Mouse (Mus musculus) G1E (cell line): ENCODE data around the gene Nfkbib. TPM values are rescaled to one million over a fixed set of nuclear protein-coding genes. Genes with fewer than 3 reads are reported as not detected.

Source experiments
- ATAC-seq: 2 replicates; pipeline ENCODE4 v1.8.0; 2016; ENCODE audit warnings: mild to moderate bottlenecking; ENCODE audit not compliant: insufficient number of reproducible peaks, poor library complexity, low FRiP score, severe bottlenecking; ENCODE audit errors: extremely low read depth
- DNase-seq: peaks from one replicate; pipeline ENCODE4 v3.0.0; 2012; ENCODE audit warnings: low spot score
- H3K27me3 ChIP-seq: 2 replicates; pipeline ENCODE4 v1.6.1; 2012; ENCODE audit warnings: mild to moderate bottlenecking, low read length, inconsistent platforms; ENCODE audit not compliant: insufficient read depth
- H3K36me3 ChIP-seq: replicated peaks from 2 replicates; pipeline ENCODE3; 2012; ENCODE audit warnings: mild to moderate bottlenecking, inconsistent platforms
- H3K4me1 ChIP-seq: 2 replicates; pipeline ENCODE4 v1.6.1; 2012; ENCODE audit warnings: low read depth, low read length, inconsistent platforms, mixed read lengths; ENCODE audit not compliant: insufficient read depth
- H3K4me3 ChIP-seq: 2 replicates; pipeline ENCODE4 v1.5.1; 2012; ENCODE audit warnings: low read depth, mild to moderate bottlenecking, inconsistent platforms, low read length, moderate library complexity, mixed read lengths
- H3K9me3 ChIP-seq: replicated peaks from 2 replicates; pipeline ENCODE4 v1.6.1; 2012; ENCODE audit warnings: inconsistent platforms
- CTCF ChIP-seq: IDR thresholded peaks from 2 replicates; pipeline ENCODE4 v1.5.1; 2012; ENCODE audit warnings: low read depth, low read length, inconsistent platforms, mixed read lengths
- GATA1 ChIP-seq: IDR thresholded peaks from 2 replicates; pipeline ENCODE4 v1.6.1; 2012; ENCODE audit warnings: borderline replicate concordance, low read length, inconsistent platforms, mixed read lengths
- GATA2 ChIP-seq: IDR thresholded peaks from 2 replicates; pipeline ENCODE4 v1.6.1; 2012; ENCODE audit warnings: low read depth, low read length, inconsistent platforms, borderline replicate concordance
- POLR2AphosphoS5 ChIP-seq: IDR thresholded peaks from 2 replicates; pipeline ENCODE4 v1.6.1; 2012; ENCODE audit warnings: low read depth, low read length, inconsistent platforms; ENCODE audit not compliant: insufficient replicate concordance
- TAL1 ChIP-seq: conservative IDR thresholded peaks from 2 replicates; pipeline ENCODE4 v1.6.1; 2012; ENCODE audit warnings: low read depth, low read length, inconsistent platforms, mixed read lengths
- polyA plus RNA-seq: library from polyadenylated mRNA; stranded (reverse); fragments of >175 nt; gene quantifications from 2 replicates; pipeline ENCODE4 v1.2.3, GENCODE M21; 2012
- total RNA-seq, 2 experiments: library from RNA; stranded (forward) in 1 of 2; stranded (reverse) in 1 of 2; fragments of 200-1000 nt in 1 of 2; fragments of >200 nt in 1 of 2; fragmentation: Nextera tagmentation in 1 of 2; gene quantifications; 2 replicates each; pipeline ENCODE4 v1.2.3; 2014 to 2017

The Nfkbib gene
- total and polyA plus RNA-seq, 3 experiments = 10.7 to 109 (median 30.4) TPM

- H3K36me3 ChIP-seq = peaks cover 60% of the 10 kb centered on the region
- no peaks in the 10 kb centered on the region; the same call in 1 of the 2 replicates for H3K27me3 ChIP-seq
- no peak for TF ChIP-seq CTCF
- no peak for TF ChIP-seq POLR2AphosphoS5
- no peak for TF ChIP-seq TAL1
- TF ChIP-seq GATA2 = no peak
- TF ChIP-seq GATA1 = no peak
- no peaks in the 10 kb centered on the region for H3K9me3 ChIP-seq
- DNase-seq (no peak), ATAC-seq (no peak)
- H3K4me1 ChIP-seq = peaks cover 17% of the 10 kb centered on the region
- no peak overlapping the region for H3K4me3 ChIP-seq
Measured at GRCm38 (mm10) chr7:28773163-28773562, 5.9 kb upstream of the Nfkbib start.

GRCm38 (mm10) chr7:28771867-28772266 lies 4.6 kb upstream of the Nfkbib start:
- Histone ChIP-seq H3K27me3 (no peaks in the 10 kb centered on the region; the same call in 1 of the 2 replicates), H3K4me3 (no peak overlapping the region), H3K4me1 (peaks cover 30% of the 10 kb centered on the region), H3K36me3 (peaks cover 55% of the 10 kb centered on the region), H3K9me3 (no peaks in the 10 kb centered on the region)
- no peak for TF ChIP-seq CTCF
- TF ChIP-seq TAL1 = no peak
- no peak for TF ChIP-seq POLR2AphosphoS5
- no peak for TF ChIP-seq GATA1
- no peak for TF ChIP-seq GATA2
- ATAC-seq (no peak), DNase-seq (no peak)

GRCm38 (mm10) chr7:28770309-28770708 lies 3.0 kb upstream of the Nfkbib start:
- H3K4me1 ChIP-seq = peaks cover 35% of the 10 kb centered on the region
- ATAC-seq (no peak), DNase-seq (no peak)
- H3K27me3 ChIP-seq = no peaks in the 10 kb centered on the region
- no peaks in the 10 kb centered on the region for H3K9me3 ChIP-seq
- H3K4me3 ChIP-seq = no peak overlapping the region
- TF ChIP-seq GATA2 (no peak), CTCF (no peak)
- H3K36me3 ChIP-seq = peaks cover 42% of the 10 kb centered on the region

- ATAC-seq (no peak), DNase-seq (no peak)
- Histone ChIP-seq H3K36me3 (peaks cover 41% of the 10 kb centered on the region), H3K4me1 (peaks cover 43% of the 10 kb centered on the region), H3K27me3 (no peaks in the 10 kb centered on the region), H3K9me3 (no peaks in the 10 kb centered on the region), H3K4me3 (no peak overlapping the region)
- no peak for TF ChIP-seq GATA2
- TF ChIP-seq POLR2AphosphoS5 = no peak
- TF ChIP-seq TAL1 = no peak
- no peak for TF ChIP-seq GATA1
- no peak for TF ChIP-seq CTCF
Measured at GRCm38 (mm10) chr7:28769414-28769958, 2.2 kb upstream of the Nfkbib start.

GRCm38 (mm10) chr7:28766910-28767309 lies 402 bp downstream of the Nfkbib start:
- Histone ChIP-seq H3K9me3 (no peaks in the 10 kb centered on the region), H3K36me3 (peaks cover 34% of the 10 kb centered on the region), H3K4me1 (peaks cover 44% of the 10 kb centered on the region), H3K4me3 (peak overlapping the region; percentile 89), H3K27me3 (no peaks in the 10 kb centered on the region)
- TF ChIP-seq CTCF = no peak
- no peak for TF ChIP-seq POLR2AphosphoS5
- no peak for TF ChIP-seq GATA1
- no peak for TF ChIP-seq TAL1
- no peak for TF ChIP-seq GATA2
- ATAC-seq = no peak
- no peak for DNase-seq

- Histone ChIP-seq H3K4me3 (peak within 1 kb of the TSS; percentile 89), H3K36me3 (peaks cover 35% of the 10 kb centered on the region), H3K27me3 (no peaks in the 10 kb centered on the region), H3K4me1 (peaks cover 44% of the 10 kb centered on the region), H3K9me3 (no peaks in the 10 kb centered on the region)
- peak; percentile 99 for DNase-seq
- TF ChIP-seq CTCF (no peak), TAL1 (no peak), GATA2 (no peak), POLR2AphosphoS5 (no peak), GATA1 (no peak)
- peak; percentile 97 for ATAC-seq
Measured at GRCm38 (mm10) chr7:28766173-28766879, 986 bp downstream of the Nfkbib start, which contains the start of gene Sirt2. Sirt2 (plus strand) TSS chr7:28766735.

- Histone ChIP-seq H3K9me3 (no peaks in the 10 kb centered on the region), H3K36me3 (peaks cover 40% of the 10 kb centered on the region), H3K27me3 (no peaks in the 10 kb centered on the region), H3K4me1 (peaks cover 39% of the 10 kb centered on the region), H3K4me3 (peak overlapping the region; percentile 89; the same call in 1 of the 2 replicates)
- no peak for DNase-seq
- TF ChIP-seq GATA2 (no peak), TAL1 (no peak), POLR2AphosphoS5 (no peak), CTCF (no peak), GATA1 (no peak)
- no peak for ATAC-seq
Measured at GRCm38 (mm10) chr7:28765211-28765610, 2.1 kb downstream of the Nfkbib start.
